Mouse (Mus musculus) embryo, embryonic 10.5 days (tissue): ENCODE results near the gene Vps13d.
A peak's percentile ranks its signal among the peaks of the same experiment; 100 is the strongest.

Experiments
- DNase-seq: peaks from one replicate; pipeline ENCODE4 v3.0.0-alpha.2; 2015; ENCODE audit warnings: low spot score

The Vps13d gene

GRCm38 (mm10) chr4:144940796-144941462 lies 253.9 kb downstream of the Vps13d start:
- peak; percentile 33 for DNase-seq

GRCm38 (mm10) chr4:144939847-144940411 lies 254.9 kb downstream of the Vps13d start:
- DNase-seq = no peak

- DNase-seq = no peak
Observed at GRCm38 (mm10) chr4:144936563-144937154, 258.1 kb downstream of the Vps13d start.

- DNase-seq = peak; percentile 33
Observed at GRCm38 (mm10) chr4:144934501-144934900, 260.3 kb downstream of the Vps13d start.

GRCm38 (mm10) chr4:144931167-144931566 lies 263.6 kb downstream of the Vps13d start:
- DNase-seq = no peak

- peak; percentile 17 for DNase-seq
Observed at GRCm38 (mm10) chr4:144930366-144930765, 264.4 kb downstream of the Vps13d start.

GRCm38 (mm10) chr4:144929811-144930221 lies 265.0 kb downstream of the Vps13d start:
- DNase-seq = no peak

GRCm38 (mm10) chr4:144928693-144929436 lies 265.9 kb downstream of the Vps13d start:
- no peak for DNase-seq
